Mouse (Mus musculus) lung, postnatal 0 days (tissue): ENCODE data around the gene Mrap2.

Experiments used
- CTCF ChIP-seq: IDR thresholded peaks from 2 replicates; pipeline ENCODE4 v1.5.1; 2016; ENCODE audit warnings: antibody characterized with exemption, mild to moderate bottlenecking
- EP300 ChIP-seq: IDR thresholded peaks from 2 replicates; pipeline ENCODE4 v1.6.1; 2016; ENCODE audit warnings: antibody characterized with exemption, mild to moderate bottlenecking, control low read depth

DNA sequence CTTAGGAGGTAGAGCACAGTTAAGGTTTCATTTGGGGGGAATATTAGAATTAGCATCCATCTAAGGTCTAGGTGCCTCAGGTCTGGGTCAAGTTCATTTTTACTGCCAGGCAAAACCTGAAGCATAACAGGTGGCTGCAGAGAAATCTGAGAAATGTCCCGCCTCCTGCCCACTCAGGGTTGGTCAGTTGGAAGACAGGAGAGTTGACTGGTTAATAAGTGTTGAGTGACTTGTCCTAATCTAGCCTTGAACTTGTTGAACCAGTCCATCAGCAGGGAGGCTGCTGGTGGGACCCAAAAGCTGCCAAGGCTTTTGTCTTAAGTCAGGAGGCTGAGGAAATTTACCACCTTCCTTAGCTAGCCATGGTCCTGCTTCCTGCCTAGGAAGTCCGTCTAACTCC, 3.8 kb downstream of the Mrap2 start:
- no peak for TF ChIP-seq CTCF
- TF ChIP-seq EP300, result no peak
